Mouse (Mus musculus) MEL (cell line): ENCODE data around the gene Olfr548-ps1. TPM values are rescaled to one million over a fixed set of nuclear protein-coding genes. Genes with fewer than 3 reads are reported as not detected.
A peak's percentile ranks its signal among the peaks of the same experiment; 100 is the strongest.

Experiments used
- DNase-seq: peaks from one replicate; pipeline ENCODE4 v3.0.0; 2011; ENCODE audit warnings: low read depth, low spot score
- H3K27ac ChIP-seq: 2 replicates; pipeline ENCODE4 v1.5.1; 2012; ENCODE audit warnings: low read depth, mild to moderate bottlenecking, control low read depth, low read length, moderate library complexity; ENCODE audit not compliant: control insufficient read depth
- H3K27me3 ChIP-seq, 2 experiments: fragments of 150-350 bp in 1 of 2; sonication (generic) in 1 of 2; 2 replicates each; pipeline ENCODE4 v1.6.1; 2012; ENCODE audit warnings: low read length in 2 of 2, mild to moderate bottlenecking in 2 of 2, improper control_type of control experiment in 1 of 2, moderate library complexity in 1 of 2; ENCODE audit not compliant: insufficient read depth in 2 of 2, control insufficient read depth in 1 of 2
- H3K36me3 ChIP-seq, 2 experiments: 2 replicates each; pipeline ENCODE4 v1.6.1; 2012 to 2014; ENCODE audit warnings: low read length in 2 of 2, improper control_type of control experiment in 1 of 2, inconsistent platforms in 1 of 2, mild to moderate bottlenecking in 1 of 2; ENCODE audit not compliant: insufficient read depth in 2 of 2, control insufficient read depth in 1 of 2
- H3K4me1 ChIP-seq, 2 experiments: fragments of 150-350 bp in 1 of 2; sonication (generic) in 1 of 2; 2 replicates each; pipeline ENCODE4 v1.6.1; 2012; ENCODE audit warnings: low read length in 2 of 2, improper control_type of control experiment in 1 of 2, mild to moderate bottlenecking in 1 of 2; ENCODE audit not compliant: insufficient read depth in 2 of 2, control insufficient read depth in 1 of 2
- H3K4me3 ChIP-seq, 2 experiments: fragments of 150-350 bp in 1 of 2; sonication (generic) in 1 of 2; 2 replicates each; pipeline ENCODE4 v1.5.1; 2012; ENCODE audit warnings: low read depth in 2 of 2, low read length in 2 of 2, mild to moderate bottlenecking in 2 of 2, moderate library complexity in 2 of 2, control low read depth in 1 of 2, improper control_type of control experiment in 1 of 2; ENCODE audit not compliant: control insufficient read depth in 1 of 2, insufficient read depth in 1 of 2
- H3K79me2 ChIP-seq: 2 replicates; pipeline ENCODE4 v1.6.1; 2012; ENCODE audit warnings: mild to moderate bottlenecking, low read length, moderate library complexity; ENCODE audit not compliant: control insufficient read depth, poor library complexity, insufficient read depth
- H3K9ac ChIP-seq: 2 replicates; pipeline ENCODE4 v1.6.1; 2012; ENCODE audit warnings: low read depth, mild to moderate bottlenecking, control low read depth, low read length, moderate library complexity; ENCODE audit not compliant: control insufficient read depth, poor library complexity, severe bottlenecking
- H3K9me3 ChIP-seq: fragments of 150-350 bp; sonication (generic); replicated peaks from 2 replicates; pipeline ENCODE4 v1.6.1; 2012; ENCODE audit warnings: mild to moderate bottlenecking, low read length, improper control_type of control experiment, moderate library complexity; ENCODE audit not compliant: insufficient read depth
- BHLHE40 ChIP-seq: IDR thresholded peaks from 2 replicates; pipeline ENCODE4 v1.6.1; 2012; ENCODE audit warnings: low read depth, mild to moderate bottlenecking, inconsistent platforms, low read length, improper control_type of control experiment, borderline replicate concordance
- CHD1 ChIP-seq: IDR thresholded peaks from 2 replicates; pipeline ENCODE4 v1.6.1; 2012; ENCODE audit warnings: low read depth, mild to moderate bottlenecking, inconsistent platforms, low read length, improper control_type of control experiment
- CTCF ChIP-seq, 3 experiments: IDR thresholded peaks in 2 of 3; conservative IDR thresholded peaks in 1 of 3; 2 replicates each; pipeline ENCODE4 v1.5.1; 2011 to 2012; ENCODE audit warnings: low read length in 3 of 3, low read depth in 2 of 3, mild to moderate bottlenecking in 2 of 3, improper control_type of control experiment in 1 of 3, inconsistent platforms in 1 of 3, mixed read lengths in 1 of 3, moderate library complexity in 1 of 3; ENCODE audit not compliant: control insufficient read depth in 1 of 3, insufficient read depth in 1 of 3, poor library complexity in 1 of 3, severe bottlenecking in 1 of 3
- E2F4 ChIP-seq: IDR thresholded peaks from 2 replicates; pipeline ENCODE4 v1.6.1; 2011; ENCODE audit warnings: low read depth, low read length, improper control_type of control experiment, borderline replicate concordance
- ELF1 ChIP-seq: IDR thresholded peaks from 2 replicates; pipeline ENCODE4 v1.6.1; 2014; ENCODE audit warnings: low read depth, mild to moderate bottlenecking, inconsistent platforms, low read length, improper control_type of control experiment, moderate library complexity
- EP300 ChIP-seq, 2 experiments: IDR thresholded peaks; 2 replicates each; pipeline ENCODE4 v1.6.1; 2011; ENCODE audit warnings: improper control_type of control experiment in 2 of 2, low read length in 2 of 2, low read depth in 1 of 2, mild to moderate bottlenecking in 1 of 2
- GATA1 ChIP-seq: IDR thresholded peaks from 2 replicates; pipeline ENCODE4 v1.6.1; 2011; ENCODE audit warnings: low read depth, low read length, improper control_type of control experiment
- KAT2A ChIP-seq: conservative IDR thresholded peaks from 2 replicates; pipeline ENCODE4 v1.6.1; 2012; ENCODE audit warnings: low read depth, low read length, improper control_type of control experiment, inconsistent platforms
- MAFK ChIP-seq: IDR thresholded peaks from 2 replicates; pipeline ENCODE4 v1.6.1; 2011; ENCODE audit warnings: low read depth, mild to moderate bottlenecking, low read length, improper control_type of control experiment, borderline replicate concordance
- MAX ChIP-seq: IDR thresholded peaks from 2 replicates; pipeline ENCODE4 v1.6.1; 2011; ENCODE audit warnings: low read length, improper control_type of control experiment
- MAZ ChIP-seq: IDR thresholded peaks from 2 replicates; pipeline ENCODE4 v1.6.1; 2012; ENCODE audit warnings: low read depth, mild to moderate bottlenecking, inconsistent platforms, low read length, improper control_type of control experiment
- MEF2A ChIP-seq: IDR thresholded peaks from 2 replicates; pipeline ENCODE4 v1.6.1; 2014; ENCODE audit warnings: low read depth, mild to moderate bottlenecking, inconsistent platforms, low read length, improper control_type of control experiment; ENCODE audit not compliant: poor library complexity, insufficient replicate concordance, severe bottlenecking; ENCODE audit errors: extremely low read depth
- MXI1 ChIP-seq: IDR thresholded peaks from 2 replicates; pipeline ENCODE4 v1.6.1; 2011; ENCODE audit warnings: mild to moderate bottlenecking, low read depth, low read length, improper control_type of control experiment
- MYC ChIP-seq: IDR thresholded peaks from 2 replicates; pipeline ENCODE4 v1.6.1; 2011; ENCODE audit warnings: low read depth, mild to moderate bottlenecking, low read length, improper control_type of control experiment, moderate library complexity
- NELFE ChIP-seq: IDR thresholded peaks from 2 replicates; pipeline ENCODE4 v1.6.1; 2011; ENCODE audit warnings: low read depth, low read length, improper control_type of control experiment
- NRF1 ChIP-seq: IDR thresholded peaks from 2 replicates; pipeline ENCODE4 v1.6.1; 2014; ENCODE audit warnings: low read depth, mild to moderate bottlenecking, inconsistent platforms, low read length, improper control_type of control experiment, moderate library complexity; ENCODE audit not compliant: poor library complexity, insufficient read depth, severe bottlenecking
- POLR2AphosphoS5 ChIP-seq: IDR thresholded peaks from 2 replicates; pipeline ENCODE4 v1.6.1; 2012; ENCODE audit warnings: low read depth, borderline replicate concordance, mild to moderate bottlenecking, inconsistent platforms, low read length, moderate library complexity, mixed read lengths
- RAD21 ChIP-seq: IDR thresholded peaks from 2 replicates; pipeline ENCODE4 v1.6.1; 2011; ENCODE audit warnings: mild to moderate bottlenecking, low read depth, low read length, improper control_type of control experiment
- RCOR1 ChIP-seq: IDR thresholded peaks from 2 replicates; pipeline ENCODE4 v1.6.1; 2012; ENCODE audit warnings: low read depth, mild to moderate bottlenecking, inconsistent platforms, low read length, improper control_type of control experiment
- SIN3A ChIP-seq: IDR thresholded peaks from 2 replicates; pipeline ENCODE4 v1.6.1; 2012; ENCODE audit warnings: low read length, improper control_type of control experiment, inconsistent platforms
- SMC3 ChIP-seq: IDR thresholded peaks from 2 replicates; pipeline ENCODE4 v1.6.1; 2011; ENCODE audit warnings: low read depth, low read length, improper control_type of control experiment
- TAL1 ChIP-seq: IDR thresholded peaks from 2 replicates; pipeline ENCODE4 v1.6.1; 2012; ENCODE audit warnings: mild to moderate bottlenecking, inconsistent platforms, low read length, moderate library complexity, mixed read lengths
- TBP ChIP-seq: IDR thresholded peaks from 2 replicates; pipeline ENCODE4 v1.8.0; 2011; ENCODE audit warnings: low read depth, low read length, improper control_type of control experiment
- TCF12 ChIP-seq: IDR thresholded peaks from 2 replicates; pipeline ENCODE4 v1.6.1; 2014; ENCODE audit warnings: low read depth, mild to moderate bottlenecking, inconsistent platforms, low read length, improper control_type of control experiment, moderate library complexity
- UBTF ChIP-seq: IDR thresholded peaks from 2 replicates; pipeline ENCODE4 v1.6.1; 2012; ENCODE audit warnings: low read depth, mild to moderate bottlenecking, inconsistent platforms, low read length, improper control_type of control experiment, moderate library complexity, borderline replicate concordance; ENCODE audit not compliant: insufficient read depth
- USF1 ChIP-seq: IDR thresholded peaks from 2 replicates; pipeline ENCODE4 v1.6.1; 2014; ENCODE audit warnings: low read depth, mild to moderate bottlenecking, inconsistent platforms, low read length, improper control_type of control experiment, moderate library complexity
- ZC3H11A ChIP-seq: IDR thresholded peaks from 2 replicates; pipeline ENCODE4 v1.6.1; 2012; ENCODE audit warnings: low read depth, mild to moderate bottlenecking, inconsistent platforms, low read length, improper control_type of control experiment
- ZKSCAN1 ChIP-seq: IDR thresholded peaks from 2 replicates; pipeline ENCODE4 v1.6.1; 2012; ENCODE audit warnings: low read depth, mild to moderate bottlenecking, inconsistent platforms, low read length, improper control_type of control experiment, moderate library complexity
- ZNF384 ChIP-seq: IDR thresholded peaks from 2 replicates; pipeline ENCODE4 v1.6.1; 2012; ENCODE audit warnings: low read depth, mild to moderate bottlenecking, inconsistent platforms, low read length, improper control_type of control experiment
- polyA plus RNA-seq, 2 experiments: library from polyadenylated mRNA; stranded (reverse) in 1 of 2; unstranded in 1 of 2; fragments of >175 nt in 1 of 2; fragments of >200 nt in 1 of 2; gene quantifications; 2 replicates each; pipeline versions ENCODE4 v1.2.1 to v1.2.4; 2012; ENCODE audit warnings: low replicate concordance in 2 of 2, low read depth in 1 of 2; ENCODE audit not compliant: insufficient read length in 2 of 2, insufficient read depth in 1 of 2, missing spikeins in 1 of 2
- total RNA-seq: library from RNA; depleted of rRNA; stranded (reverse); fragments of 300-350 nt; gene quantifications from 2 replicates; pipeline ENCODE4 v1.2.3, GENCODE M21; 2012

Gene Olfr548-ps1
- total and polyA plus RNA-seq, 3 experiments, result not detected

- Histone ChIP-seq H3K9ac (no peak overlapping the region), H3K36me3 (no peaks in the 10 kb centered on the region)
Observed at GRCm38 (mm10) chr7:102501986-102502385, 38.7 kb upstream of the Olfr548-ps1 start.

GRCm38 (mm10) chr7:102506848-102507247 is 33.8 kb upstream of the Olfr548-ps1 start:
- no peaks in the 10 kb centered on the region; a peak in 1 of 4 replicates for H3K4me1 ChIP-seq
- H3K79me2 ChIP-seq, result no peaks in the 10 kb centered on the region
- H3K9ac ChIP-seq, result no peak overlapping the region
- no peaks in the 10 kb centered on the region for H3K27me3 ChIP-seq
- H3K9me3 ChIP-seq, result no peaks in the 10 kb centered on the region
- H3K27ac ChIP-seq, result no peak overlapping the region
- H3K36me3 ChIP-seq, result no peaks in the 10 kb centered on the region
- no peak overlapping the region for H3K4me3 ChIP-seq
- peak; percentile 81 for DNase-seq
- TF ChIP-seq CTCF (IDR thresholded peaks at IDR 0.05 in 2 of 3, conservative IDR thresholded peaks at IDR 0.05 in 1 of 3; ENCODE audit: control insufficient read depth in 1 of 3, insufficient read depth in 1 of 3, low read depth in 2 of 3, low read length in 3 of 3, poor library complexity in 1 of 3, severe bottlenecking in 1 of 3) (peak; percentile 80 to 88 (median 88)), RCOR1 (no peak), BHLHE40 (no peak), MAFK (no peak), MYC (no peak), TAL1 (no peak), USF1 (no peak), KAT2A (no peak), EP300 (IDR thresholded peaks at IDR 0.05; ENCODE audit: low read depth in 1 of 2, low read length in 2 of 2) (no peak), MEF2A (no peak), ZNF384 (no peak), ELF1 (no peak), RAD21 (peak; percentile 91), E2F4 (no peak), CHD1 (no peak), NRF1 (no peak), POLR2AphosphoS5 (no peak), ZKSCAN1 (no peak), MAZ (no peak), SIN3A (no peak), TBP (no peak), ZC3H11A (peak; percentile 71), MXI1 (no peak), MAX (no peak), GATA1 (no peak), NELFE (no peak), TCF12 (no peak), SMC3 (peak; percentile 79)

More at GRCm38 (mm10) chr7:102501986-102502385, 38.7 kb upstream of the Olfr548-ps1 start:
- Histone ChIP-seq H3K27ac (no peak overlapping the region), H3K79me2 (no peaks in the 10 kb centered on the region), H3K27me3 (no peaks in the 10 kb centered on the region), H3K4me3 (no peak overlapping the region), H3K9me3 (no peaks in the 10 kb centered on the region), H3K4me1 (no peaks in the 10 kb centered on the region; a peak in 1 of 4 replicates)
- TF ChIP-seq TBP, result no peak
- no peak for TF ChIP-seq E2F4
- TF ChIP-seq NRF1, result no peak
- TF ChIP-seq USF1, result no peak
- TF ChIP-seq NELFE, result no peak
- no peak for TF ChIP-seq MEF2A
- TF ChIP-seq SMC3, result no peak
- TF ChIP-seq RCOR1, result no peak
- TF ChIP-seq RAD21, result no peak
- TF ChIP-seq MXI1, result no peak
- no peak for TF ChIP-seq MAZ
- no peak for TF ChIP-seq MYC
- no peak for TF ChIP-seq TAL1
- no peak for TF ChIP-seq UBTF
- DNase-seq, result no peak
